Mouse (Mus musculus): ENCODE measurements at regions not wholly inside any gene's neighbourhood (a gene's known extent, or its start where the extent isn't known, plus 50 kb on each side); places are given as distances from the start of the nearest gene placed in this dataset.

- H3K9ac ChIP-seq (replicated peaks; ENCODE audit: low read depth, low read length) = no peak overlapping the region
- no peaks in the 10 kb centered on the region for H3K36me3 ChIP-seq (replicated peaks; ENCODE audit: control insufficient read depth, insufficient read depth, low read length)
- H3K4me1 ChIP-seq (ENCODE audit: control insufficient read depth, insufficient read depth) = 0 out of 2 replicates have a peak, but pooled peaks cover 3% of the 10 kb centered on the region
- ATAC-seq (ENCODE audit: insufficient read depth, low read depth) (no peak), DNase-seq (ENCODE audit: low spot score) (no peak)
- H3K4me2 ChIP-seq (ENCODE audit: low read depth, low read length) = no peak overlapping the region
- WGBS = 88% methylated on average over 11 of the region's 11 CpGs
- H3K27me3 ChIP-seq (ENCODE audit: control insufficient read depth, insufficient read depth, low read length) = no peaks in the 10 kb centered on the region
- TF ChIP-seq CTCF (IDR thresholded peaks at IDR 0.05; ENCODE audit: low read depth) (no peak), EP300 (IDR thresholded peaks at IDR 0.05; ENCODE audit: low read depth) (no peak)
- H3K4me3 ChIP-seq (ENCODE audit: low read depth, low read length) = no peak overlapping the region
- no peak overlapping the region for H3K27ac ChIP-seq (ENCODE audit: low read depth)
- H3K9me3 ChIP-seq (replicated peaks; ENCODE audit: control insufficient read depth, low read length) = no peaks in the 10 kb centered on the region
These were observed 190.0 kb upstream of the Car8 start for GRCm38 (mm10) chr4:8428629-8429523.

- Histone ChIP-seq H3K9me3 (replicated peaks; ENCODE audit: control insufficient read depth, low read length) (no peaks in the 10 kb centered on the region), H3K27ac (ENCODE audit: low read depth) (no peak overlapping the region), H3K4me1 (ENCODE audit: control insufficient read depth, insufficient read depth) (0 out of 2 replicates have a peak, but pooled peaks cover 3% of the 10 kb centered on the region), H3K4me3 (ENCODE audit: low read depth, low read length) (no peak overlapping the region), H3K9ac (replicated peaks; ENCODE audit: low read depth, low read length) (no peak overlapping the region), H3K27me3 (ENCODE audit: control insufficient read depth, insufficient read depth, low read length) (no peaks in the 10 kb centered on the region), H3K36me3 (replicated peaks; ENCODE audit: control insufficient read depth, insufficient read depth, low read length) (no peaks in the 10 kb centered on the region), H3K4me2 (ENCODE audit: low read depth, low read length) (no peak overlapping the region)
- TF ChIP-seq EP300 (IDR thresholded peaks at IDR 0.05; ENCODE audit: low read depth) = no peak
- no peak for TF ChIP-seq CTCF (IDR thresholded peaks at IDR 0.05; ENCODE audit: low read depth)
- ATAC-seq (ENCODE audit: insufficient read depth, low read depth) = no peak
- 52% methylated on average over 4 of the region's 4 CpGs for WGBS
- DNase-seq (ENCODE audit: low spot score) = no peak
These were observed 189.0 kb upstream of the Car8 start for GRCm38 (mm10) chr4:8427812-8428211.

- no peak overlapping the region for H3K4me3 ChIP-seq (ENCODE audit: low read depth, low read length)
- no peaks in the 10 kb centered on the region for H3K27me3 ChIP-seq (ENCODE audit: control insufficient read depth, insufficient read depth, low read length)
- DNase-seq (ENCODE audit: low spot score) = no peak
- H3K36me3 ChIP-seq (replicated peaks; ENCODE audit: control insufficient read depth, insufficient read depth, low read length) = no peaks in the 10 kb centered on the region
- TF ChIP-seq CTCF (IDR thresholded peaks at IDR 0.05; ENCODE audit: low read depth) = no peak
- no peak for TF ChIP-seq EP300 (IDR thresholded peaks at IDR 0.05; ENCODE audit: low read depth)
- H3K9me3 ChIP-seq (replicated peaks; ENCODE audit: control insufficient read depth, low read length) = no peaks in the 10 kb centered on the region
- H3K9ac ChIP-seq (replicated peaks; ENCODE audit: low read depth, low read length) = no peak overlapping the region
- H3K4me2 ChIP-seq (ENCODE audit: low read depth, low read length) = no peak overlapping the region
- no peak for ATAC-seq (ENCODE audit: insufficient read depth, low read depth)
- H3K4me1 ChIP-seq (ENCODE audit: control insufficient read depth, insufficient read depth) = no peaks in the 10 kb centered on the region
- 67% methylated on average over 16 of the region's 16 CpGs for WGBS
- H3K27ac ChIP-seq (ENCODE audit: low read depth) = no peak overlapping the region
These were observed 184.7 kb upstream of the Car8 start for GRCm38 (mm10) chr4:8423392-8424045.

- H3K36me3 ChIP-seq (replicated peaks; ENCODE audit: control insufficient read depth, insufficient read depth, low read length) = no peaks in the 10 kb centered on the region
- ATAC-seq (ENCODE audit: insufficient read depth, low read depth) (no peak), DNase-seq (ENCODE audit: low spot score) (no peak)
- no peak overlapping the region for H3K4me3 ChIP-seq (ENCODE audit: low read depth, low read length)
- H3K9ac ChIP-seq (replicated peaks; ENCODE audit: low read depth, low read length) = no peak overlapping the region
- 89% methylated on average over 6 of the region's 6 CpGs for WGBS
- no peak overlapping the region for H3K27ac ChIP-seq (ENCODE audit: low read depth)
- no peaks in the 10 kb centered on the region for H3K4me1 ChIP-seq (ENCODE audit: control insufficient read depth, insufficient read depth)
- TF ChIP-seq EP300 (IDR thresholded peaks at IDR 0.05; ENCODE audit: low read depth) = no peak
- no peak for TF ChIP-seq CTCF (IDR thresholded peaks at IDR 0.05; ENCODE audit: low read depth)
- no peak overlapping the region for H3K4me2 ChIP-seq (ENCODE audit: low read depth, low read length)
- no peaks in the 10 kb centered on the region for H3K27me3 ChIP-seq (ENCODE audit: control insufficient read depth, insufficient read depth, low read length)
- no peaks in the 10 kb centered on the region for H3K9me3 ChIP-seq (replicated peaks; ENCODE audit: control insufficient read depth, low read length)
These were observed 182.4 kb upstream of the Car8 start for GRCm38 (mm10) chr4:8421285-8421684.

GRCm38 (mm10) chr4:8418374-8419031 lies 179.7 kb upstream of the Car8 start:
- Histone ChIP-seq H3K36me3 (replicated peaks; ENCODE audit: control insufficient read depth, insufficient read depth, low read length) (no peaks in the 10 kb centered on the region), H3K9me3 (replicated peaks; ENCODE audit: control insufficient read depth, low read length) (no peaks in the 10 kb centered on the region), H3K4me1 (ENCODE audit: control insufficient read depth, insufficient read depth) (no peaks in the 10 kb centered on the region), H3K27me3 (ENCODE audit: control insufficient read depth, insufficient read depth, low read length) (no peaks in the 10 kb centered on the region), H3K4me3 (ENCODE audit: low read depth, low read length) (no peak overlapping the region), H3K9ac (replicated peaks; ENCODE audit: low read depth, low read length) (no peak overlapping the region), H3K4me2 (ENCODE audit: low read depth, low read length) (no peak overlapping the region), H3K27ac (ENCODE audit: low read depth) (no peak overlapping the region)
- TF ChIP-seq EP300 (IDR thresholded peaks at IDR 0.05; ENCODE audit: low read depth) (no peak), CTCF (IDR thresholded peaks at IDR 0.05; ENCODE audit: low read depth) (no peak)
- ATAC-seq (ENCODE audit: insufficient read depth, low read depth) (no peak), DNase-seq (ENCODE audit: low spot score) (no peak)
- 45% methylated on average over 1 of the region's 1 CpGs for WGBS
